Mouse (Mus musculus) cerebellum, adult 8-10 months (tissue): ENCODE results near the gene 3110009E18Rik.

Source experiments
- DNase-seq: peaks from one replicate; pipeline ENCODE4 v3.0.0; 2022

The 3110009E18Rik gene

GRCm38 (mm10) chr1:120145527-120146216 lies 24.7 kb downstream of the 3110009E18Rik start:
- DNase-seq: no peak

GRCm38 (mm10) chr1:120146994-120147393 lies 26.0 kb downstream of the 3110009E18Rik start:
- no peak for DNase-seq

DNA sequence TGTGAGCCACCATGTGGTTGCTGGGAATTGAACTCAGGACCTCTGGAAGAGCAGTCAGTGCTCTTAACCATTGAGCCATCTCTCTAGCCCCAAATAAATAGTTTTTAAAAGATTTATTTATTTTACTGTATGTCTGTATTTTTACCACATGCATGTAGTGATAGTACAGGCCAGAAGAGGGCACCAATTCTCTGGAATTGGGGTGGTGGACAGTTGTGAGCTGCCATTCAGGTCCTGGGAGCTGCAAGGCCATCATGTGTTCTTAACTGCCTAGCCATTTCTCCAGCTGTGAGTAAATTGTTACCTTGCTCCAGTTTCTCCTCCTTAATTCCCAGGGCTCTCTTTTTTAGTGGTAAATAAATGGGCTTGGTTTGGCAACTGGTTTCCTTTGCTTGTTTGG lies 33.2 kb downstream of the 3110009E18Rik start:
- DNase-seq: no peak

DNA sequence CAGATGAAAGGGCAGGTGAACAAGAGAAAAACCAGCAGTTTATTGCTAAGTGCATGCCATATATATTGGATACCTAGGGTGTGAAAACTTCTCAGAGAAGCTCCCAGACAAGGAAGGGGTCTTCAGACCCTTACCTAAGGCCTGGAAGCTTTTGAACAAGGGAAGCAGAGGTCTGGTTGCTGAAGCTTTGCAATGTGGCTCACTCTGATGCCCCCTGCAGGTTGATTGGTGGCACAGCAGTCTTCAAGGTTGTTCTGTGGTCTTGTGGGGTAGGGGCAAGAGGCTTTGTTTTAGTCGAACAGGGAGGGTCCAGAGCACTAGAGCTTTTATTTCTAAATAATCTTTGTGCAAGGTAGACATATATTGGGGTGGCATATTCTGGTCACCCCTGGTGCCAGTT lies 34.3 kb downstream of the 3110009E18Rik start:
- DNase-seq: peak; percentile 36

DNA sequence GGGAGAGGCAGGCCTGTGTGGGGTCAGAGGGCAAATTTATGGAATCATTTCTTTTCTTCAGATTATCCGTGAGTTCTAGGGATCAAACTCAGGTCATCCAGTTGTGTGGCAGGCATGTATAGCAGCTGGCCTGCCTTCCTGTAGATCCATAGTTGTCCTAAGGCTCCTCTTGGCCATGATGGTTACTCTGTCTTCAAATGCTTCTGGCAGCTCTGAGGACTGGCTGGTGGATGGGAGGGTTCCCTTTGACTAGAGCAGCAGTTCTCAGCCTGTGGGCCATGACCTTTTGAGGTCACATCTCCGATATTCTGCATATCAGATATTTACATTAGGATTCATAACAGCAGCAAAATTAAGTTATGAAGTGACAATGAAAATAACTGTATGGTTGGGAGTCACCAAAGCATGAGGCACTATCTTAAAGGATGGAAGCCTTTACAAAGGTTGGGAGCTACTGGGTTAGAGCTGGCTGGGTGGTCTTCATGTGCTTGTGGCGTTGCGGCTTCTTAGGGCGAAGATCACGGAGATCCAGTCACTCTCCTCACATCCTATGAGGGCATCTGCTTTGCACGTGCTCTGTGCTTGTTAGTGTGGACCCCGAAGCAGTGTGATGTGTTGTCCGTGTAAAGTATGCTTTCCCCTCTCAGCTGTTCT lies 37.6 kb downstream of the 3110009E18Rik start:
- no peak for DNase-seq

DNA sequence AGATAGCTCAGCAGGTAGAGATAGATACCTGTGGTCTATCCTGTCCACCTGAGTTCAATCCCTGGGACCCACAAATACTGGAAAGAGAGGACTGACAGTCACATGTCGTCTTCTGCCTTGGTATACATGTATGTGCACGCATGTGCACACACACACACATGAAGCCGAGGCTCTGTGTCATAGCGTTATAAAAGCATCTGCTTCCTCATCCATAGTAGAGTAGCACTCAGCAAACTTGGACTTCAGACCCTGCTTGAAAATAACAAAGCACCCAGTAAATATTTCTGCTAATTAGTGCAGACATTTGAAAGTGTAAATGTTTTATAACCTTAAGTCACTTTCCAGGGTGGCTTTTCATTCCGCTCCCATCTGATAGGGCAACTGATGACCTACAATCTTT lies 40.5 kb downstream of the 3110009E18Rik start:
- DNase-seq: no peak

DNA sequence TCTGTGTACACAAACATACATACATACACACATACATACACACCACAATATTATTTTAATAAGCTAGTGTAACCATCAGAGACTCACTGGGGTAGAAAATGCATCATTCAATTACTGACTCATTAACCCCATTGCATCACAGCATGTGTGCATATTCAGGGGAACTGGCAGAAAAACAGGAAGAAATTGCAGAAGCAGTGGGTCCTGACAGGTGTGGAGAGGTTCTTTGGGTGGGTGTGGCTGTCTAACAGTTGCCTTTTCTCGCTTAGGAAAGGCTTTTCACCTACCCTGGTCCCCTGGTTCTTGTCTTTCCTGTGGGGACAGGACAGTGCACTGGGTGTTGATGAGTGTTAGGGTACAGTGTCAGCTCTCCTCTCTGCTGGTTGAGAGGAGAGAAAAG lies 41.6 kb downstream of the 3110009E18Rik start:
- DNase-seq: no peak

DNA sequence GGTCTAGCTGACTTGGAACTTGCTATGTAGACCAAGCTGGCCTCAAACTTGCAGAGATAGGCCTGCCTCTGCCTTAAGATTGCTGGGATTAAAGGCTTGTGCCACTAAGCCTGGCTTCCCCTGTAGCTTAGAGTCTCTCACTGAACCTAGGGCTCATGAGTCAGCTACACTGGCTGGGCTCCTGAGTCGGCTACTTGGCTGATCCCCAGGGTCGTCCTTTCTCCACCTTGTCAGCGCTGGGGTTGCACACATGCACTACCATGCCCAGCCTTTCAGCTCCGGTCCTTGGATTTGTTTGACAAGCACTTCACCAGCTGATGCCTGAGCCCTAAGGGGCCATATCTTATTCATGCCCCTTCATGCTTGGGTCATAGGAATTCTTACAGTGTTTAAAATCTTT lies 47.0 kb downstream of the 3110009E18Rik start:
- no peak for DNase-seq

- no peak for DNase-seq
These were observed 47.7 kb downstream of the 3110009E18Rik start for GRCm38 (mm10) chr1:120168674-120169073.

DNA sequence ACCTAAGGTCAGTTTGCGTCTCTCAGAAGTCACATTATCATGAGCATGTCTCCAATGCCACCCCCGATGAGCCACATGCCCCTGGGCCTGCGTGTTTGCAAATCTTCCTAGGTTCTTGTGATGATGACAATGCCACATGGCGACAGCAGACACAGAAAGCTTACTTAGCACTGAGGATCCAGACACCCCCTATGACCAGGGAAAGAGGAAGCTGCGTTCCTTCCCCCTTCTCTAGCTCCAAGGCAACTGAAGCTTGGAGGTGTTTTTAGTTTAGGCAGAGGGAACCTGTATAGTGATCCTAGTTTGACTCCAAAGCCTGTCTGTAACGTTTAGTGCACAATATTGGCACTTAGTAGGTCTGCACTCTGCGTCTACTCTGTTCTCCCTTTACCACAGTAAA lies 49.3 kb downstream of the 3110009E18Rik start:
- DNase-seq: no peak

DNA sequence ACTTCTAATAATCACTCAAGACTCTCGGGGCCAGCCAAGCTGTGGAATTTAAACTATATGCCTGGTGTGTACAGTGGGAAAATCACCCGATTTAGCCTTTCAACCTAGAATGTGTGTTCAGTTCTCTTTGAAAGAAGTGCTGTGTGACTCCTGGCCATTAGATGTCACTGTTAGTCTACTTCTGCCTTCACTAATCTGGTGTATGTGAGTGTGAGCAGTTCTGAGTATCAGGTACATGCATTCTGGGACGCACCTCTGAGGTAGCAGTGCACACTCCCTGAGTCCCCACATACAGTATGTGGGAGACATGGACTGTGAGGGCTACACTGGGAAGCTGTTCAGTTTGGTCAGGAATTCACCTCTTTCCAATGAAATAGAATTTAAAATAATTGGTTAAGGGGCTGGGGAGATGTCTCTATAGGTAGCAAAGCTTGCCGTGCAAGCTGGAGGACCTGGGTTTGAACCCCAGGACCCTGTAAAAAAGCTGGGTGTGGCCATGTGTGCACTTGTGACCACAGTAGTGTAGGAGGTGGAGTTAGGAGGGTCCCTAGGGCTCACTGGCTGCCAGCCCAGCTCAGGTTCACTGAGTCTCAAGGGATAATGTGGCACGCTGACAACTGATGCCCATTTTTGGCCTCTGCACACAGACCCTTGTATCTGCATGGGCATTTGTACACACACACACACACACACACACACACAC lies 51.0 kb downstream of the 3110009E18Rik start:
- DNase-seq: peak; percentile 8

- DNase-seq: no peak
These were observed 54.0 kb downstream of the 3110009E18Rik start for GRCm38 (mm10) chr1:120174991-120175390.

DNA sequence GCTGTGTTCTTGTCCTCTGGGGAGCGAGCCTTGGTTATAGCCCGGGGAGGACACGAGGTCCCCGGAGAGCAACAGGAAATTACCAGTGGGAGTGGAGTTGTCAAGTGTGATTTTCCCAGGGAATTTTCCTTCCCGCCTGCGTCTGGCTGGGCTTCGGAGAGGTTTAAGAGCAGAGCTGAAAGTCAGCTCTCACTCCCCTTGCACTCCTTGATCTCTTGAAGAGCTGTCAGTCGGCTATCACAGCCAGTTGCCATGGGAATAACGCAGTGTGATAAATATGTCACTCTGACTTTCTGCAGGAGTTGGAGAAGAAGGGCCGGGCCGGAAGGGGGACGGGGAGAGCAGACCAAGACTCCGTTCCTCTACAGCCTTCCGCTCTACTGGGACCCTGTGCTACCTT lies 55.3 kb downstream of the 3110009E18Rik start:
- no peak for DNase-seq

DNA sequence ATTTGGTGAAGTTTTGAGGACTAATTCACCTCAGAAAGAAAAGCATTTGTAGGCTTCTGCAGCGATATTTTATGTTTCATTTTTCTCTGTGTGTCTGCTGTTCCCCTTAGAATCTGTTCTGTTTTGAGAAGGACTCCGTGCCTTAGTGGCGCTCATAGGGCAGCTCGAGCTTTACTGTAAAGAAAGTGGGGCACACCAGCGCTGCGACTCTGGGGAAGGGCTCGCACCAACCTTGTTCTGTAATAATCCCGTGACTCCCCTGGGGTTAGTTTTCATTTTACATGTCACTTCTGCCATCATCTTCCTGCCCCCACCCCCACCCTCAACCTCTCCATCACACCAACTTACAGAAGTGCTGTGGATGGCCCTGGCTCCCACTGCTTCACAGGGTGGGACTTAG lies 56.2 kb downstream of the 3110009E18Rik start:
- no peak for DNase-seq

GRCm38 (mm10) chr1:120186204-120186603 lies 65.2 kb downstream of the 3110009E18Rik start:
- DNase-seq: no peak

DNA sequence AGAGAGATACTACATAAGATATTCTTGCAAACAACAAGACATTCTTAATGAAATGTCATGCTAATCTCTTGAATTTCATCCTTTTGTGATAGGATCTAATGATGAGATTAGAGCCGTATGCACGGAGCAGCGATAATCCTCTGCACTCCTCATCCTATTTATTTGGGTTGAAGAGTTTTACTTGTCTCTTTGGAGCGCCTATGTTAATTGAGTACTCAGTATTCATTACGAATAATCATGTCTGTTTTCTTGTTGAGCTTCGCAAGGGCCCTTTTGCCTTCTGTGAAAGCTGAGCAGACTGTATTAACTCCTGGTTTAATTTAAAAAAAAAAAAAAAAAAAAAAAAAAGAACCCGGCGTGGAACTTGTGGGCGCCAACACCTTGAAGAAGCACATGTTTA lies 65.7 kb downstream of the 3110009E18Rik start:
- no peak for DNase-seq

GRCm38 (mm10) chr1:120187059-120187458 lies 66.1 kb downstream of the 3110009E18Rik start:
- no peak for DNase-seq

- no peak for DNase-seq
These were observed 68.2 kb downstream of the 3110009E18Rik start for GRCm38 (mm10) chr1:120189206-120189605.

DNA sequence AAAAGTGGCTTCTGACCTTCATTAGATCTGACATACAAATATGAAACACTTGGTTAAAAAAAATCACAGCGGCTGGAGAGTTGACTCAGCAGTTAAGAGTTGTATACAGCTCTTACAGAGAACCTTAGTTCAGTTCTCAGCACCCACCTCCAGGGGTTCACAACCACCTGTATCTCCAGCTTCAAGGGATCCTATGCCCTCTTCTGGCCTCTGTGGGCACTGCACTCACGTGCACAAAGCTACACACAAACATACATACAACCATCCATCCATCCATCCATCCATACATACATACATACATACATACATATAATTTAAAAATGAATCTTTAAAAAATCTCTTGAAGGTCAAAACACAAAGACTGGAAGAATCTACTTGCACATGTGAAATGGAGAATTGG lies 69.3 kb downstream of the 3110009E18Rik start:
- no peak for DNase-seq

GRCm38 (mm10) chr1:120190946-120191345 lies 70.0 kb downstream of the 3110009E18Rik start:
- DNase-seq: no peak

GRCm38 (mm10) chr1:120192321-120192720 lies 71.3 kb downstream of the 3110009E18Rik start:
- DNase-seq: no peak

DNA sequence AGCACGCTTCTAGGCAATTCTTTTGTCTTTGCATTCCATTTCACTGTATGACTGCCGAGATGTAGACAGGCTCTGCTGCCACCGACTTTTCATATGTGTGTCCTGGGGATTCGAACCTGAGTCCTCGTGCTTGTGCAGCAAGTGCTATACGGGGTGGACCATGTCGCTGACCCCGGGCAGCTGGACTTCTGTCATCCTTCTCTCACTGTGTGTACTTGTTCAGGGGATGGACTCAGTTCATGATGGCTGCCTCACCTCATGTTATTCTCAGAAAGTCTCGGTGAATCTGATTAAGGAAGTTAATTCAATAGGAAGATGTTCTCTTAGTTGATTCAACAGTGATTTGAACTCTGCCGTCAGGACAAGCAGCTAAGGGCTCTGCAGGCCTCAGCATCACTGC lies 72.6 kb downstream of the 3110009E18Rik start:
- DNase-seq: no peak

DNA sequence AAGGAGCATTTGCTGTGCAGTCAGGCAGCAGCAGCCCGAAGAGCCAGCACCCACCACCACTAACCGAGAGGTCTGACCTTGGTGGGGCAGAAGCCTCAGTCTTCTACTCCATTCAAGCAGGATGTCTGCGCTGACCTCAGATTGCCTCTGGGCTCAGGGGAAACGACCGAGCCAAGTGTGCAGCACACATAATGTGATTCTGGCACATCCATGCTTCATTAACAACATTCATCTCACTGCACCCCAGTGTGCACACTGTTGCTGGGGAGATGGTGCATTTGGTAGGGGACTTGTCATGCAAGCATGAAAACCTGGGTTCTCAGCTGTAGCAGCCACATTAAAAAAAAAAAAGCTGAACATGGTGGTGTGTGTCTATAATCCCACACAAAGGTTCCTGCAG lies 75.0 kb downstream of the 3110009E18Rik start:
- no peak for DNase-seq

DNA sequence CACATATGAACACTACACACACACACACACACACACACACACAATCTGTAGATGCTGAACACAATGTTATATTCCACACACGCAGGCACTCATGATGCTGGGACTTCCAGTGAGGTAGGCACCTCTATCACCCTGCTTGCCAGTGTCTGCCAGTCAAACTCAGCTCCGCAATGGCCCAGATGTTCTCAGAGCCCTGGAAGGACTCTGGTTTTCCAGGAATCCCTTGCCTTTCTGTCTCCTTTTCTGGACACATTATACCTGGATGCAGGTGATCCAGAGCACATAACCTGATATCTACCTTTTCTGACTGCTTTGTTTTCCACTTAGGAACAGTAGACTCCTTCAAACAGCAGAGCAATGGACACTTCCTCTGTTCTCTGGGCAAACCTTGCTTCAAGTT lies 75.7 kb downstream of the 3110009E18Rik start:
- no peak for DNase-seq
